Mouse (Mus musculus) hindbrain, embryonic 14.5 days (tissue): Measurements from ENCODE around the gene Gm2974. TPM values are rescaled to one million over a fixed set of nuclear protein-coding genes. Genes with fewer than 3 reads are reported as not detected.
"Not testable (repeated sequence)": the region's sequence is repeated elsewhere in the genome, so short reads cannot be mapped to it uniquely, and the experiment has no call there.

Source experiments
- ATAC-seq: fragments of 200-750 bp; cut with Nextera tagmentation; 2 replicates; pipeline ENCODE4 v1.8.0; 2017; ENCODE audit warnings: moderate number of reproducible peaks, mild to moderate bottlenecking, moderate TSS enrichment, moderate library complexity; ENCODE audit not compliant: low FRiP score
- DNase-seq: peaks from one replicate; pipeline ENCODE4 v3.0.0-alpha.2; 2015; ENCODE audit warnings: low spot score
- H3K27ac ChIP-seq: fragments of 300-500 bp; sonication (generic); 2 replicates; pipeline ENCODE4 v1.5.1; 2014; ENCODE audit warnings: mild to moderate bottlenecking, moderate library complexity
- H3K27me3 ChIP-seq: fragments of 300-500 bp; sonication (generic); 2 replicates; pipeline ENCODE4 v1.6.1; 2014; ENCODE audit warnings: mild to moderate bottlenecking, low read length, mixed read lengths; ENCODE audit not compliant: control insufficient read depth, insufficient read depth
- H3K36me3 ChIP-seq: fragments of 300-500 bp; sonication (generic); replicated peaks from 2 replicates; pipeline ENCODE4 v1.6.1; 2014; ENCODE audit not compliant: control insufficient read depth, insufficient read depth
- H3K4me1 ChIP-seq: fragments of 300-500 bp; sonication (generic); replicated peaks from 2 replicates; pipeline ENCODE4 v1.6.1; 2014; ENCODE audit warnings: antibody characterized with exemption, low read length, mixed read lengths; ENCODE audit not compliant: control insufficient read depth, insufficient read depth
- H3K4me2 ChIP-seq: fragments of 300-500 bp; sonication (generic); replicated peaks from 2 replicates; pipeline ENCODE4 v1.6.1; 2014; ENCODE audit warnings: mild to moderate bottlenecking, moderate library complexity
- H3K4me3 ChIP-seq: fragments of 300-500 bp; sonication (generic); replicated peaks from 2 replicates; pipeline ENCODE4 v1.5.1; 2014; ENCODE audit warnings: mild to moderate bottlenecking, low read length
- H3K9ac ChIP-seq: fragments of 300-500 bp; sonication (generic); 2 replicates; pipeline ENCODE4 v1.6.1; 2014
- H3K9me3 ChIP-seq: fragments of 300-500 bp; sonication (generic); 2 replicates; pipeline ENCODE4 v1.6.1; 2016; ENCODE audit warnings: low read length; ENCODE audit not compliant: control insufficient read depth
- WGBS: fragments of 180-500 bp; shearing (Covaris S2); extraction: QIAGEN DNeasy Blood & Tissue Kit; methylation state at CpG from one replicate; pipeline ENCODE4 v1.1.7; 2014; 5-methylcytosine and 5-hydroxymethylcytosine counted together
- polyA plus RNA-seq: library from polyadenylated mRNA; unstranded; fragments of >200 nt; fragmentation: Nextera tagmentation; extraction: Ambion mirVana; gene quantifications from 2 replicates; pipeline ENCODE4 v1.2.1, GENCODE M21; 2014

Gm2974 gene
- 11.1 and 11.7 TPM in 2 replicates for polyA plus RNA-seq

DNA sequence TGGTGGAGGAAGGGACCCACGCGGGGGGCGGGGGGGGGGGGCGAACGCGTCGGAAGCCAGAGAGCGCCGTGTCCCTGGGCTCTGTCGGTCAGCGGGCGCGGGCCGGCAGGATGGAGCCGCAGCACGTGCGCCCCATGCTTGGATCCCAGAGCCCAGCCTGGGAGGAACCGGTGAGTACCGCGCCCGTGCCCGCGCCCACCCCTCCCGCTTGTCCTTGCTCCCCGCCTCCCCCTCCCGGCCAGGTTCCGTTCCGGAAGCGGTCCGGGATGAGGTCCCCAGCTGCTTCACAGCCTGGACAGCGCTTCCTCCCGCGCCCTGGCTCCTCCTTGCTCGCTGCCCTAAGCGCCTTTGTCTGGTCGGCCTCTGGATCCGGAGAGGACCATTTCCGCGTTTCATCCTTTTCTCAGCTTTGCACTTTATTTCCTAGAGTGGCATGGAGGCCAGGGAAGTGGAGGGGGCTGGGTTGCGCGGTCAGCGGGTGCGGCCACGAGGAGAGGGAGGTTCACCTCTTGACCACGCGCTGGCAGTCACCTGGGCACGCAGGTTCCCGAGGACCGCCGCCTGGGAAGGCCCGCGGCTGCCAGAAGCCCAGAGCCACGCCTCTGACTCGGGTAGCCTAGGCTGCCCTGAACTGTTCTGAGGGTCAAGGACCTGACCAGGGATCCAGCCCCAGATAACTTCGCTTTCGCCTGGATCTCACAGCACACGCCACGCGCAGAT lies at the start of gene Gm2974:
Gm2974 (plus strand) TSS at position 86 of the 720 bp plus-strand sequence.
- WGBS, result 17% methylated on average over 50 of the region's 59 CpGs
- not testable (repeated sequence) for H3K9me3 ChIP-seq, H3K4me1 ChIP-seq, H3K27me3 ChIP-seq, H3K36me3 ChIP-seq, ATAC-seq
- Histone ChIP-seq H3K4me2 (peak within 1 kb of the TSS; percentile 65), H3K27ac (0 out of 2 replicates have a peak within 1 kb of the TSS, but pooled peaks have one; percentile 14), H3K9ac (peak within 1 kb of the TSS; percentile 60), H3K4me3 (peak within 1 kb of the TSS; percentile 36)
- peak; percentile 15 for DNase-seq

- WGBS, result 90% methylated on average over 4 of the region's 4 CpGs
- H3K4me3 ChIP-seq, H3K27me3 ChIP-seq, H3K4me2 ChIP-seq, DNase-seq, ATAC-seq, H3K27ac ChIP-seq, H3K36me3 ChIP-seq, H3K4me1 ChIP-seq, H3K9ac ChIP-seq, H3K9me3 ChIP-seq: not testable (repeated sequence)
Measured at GRCm38 (mm10) chr14:4141646-4142045, 40.7 kb upstream of the Gm2974 start.

- H3K4me2 ChIP-seq, H3K4me3 ChIP-seq, H3K9ac ChIP-seq, DNase-seq, ATAC-seq, H3K4me1 ChIP-seq, H3K36me3 ChIP-seq, H3K27me3 ChIP-seq, H3K9me3 ChIP-seq, H3K27ac ChIP-seq: not testable (repeated sequence)
- no CpG with 5 or more reads among the region's 2 CpGs for WGBS
Measured at GRCm38 (mm10) chr14:4164730-4165129, 17.6 kb upstream of the Gm2974 start, which contains the start of gene Gm3127. Gene Gm3127 (plus strand): TSS chr14:4165030.

GRCm38 (mm10) chr14:4182030-4182429 lies 346 bp upstream of the Gm2974 start:
- not testable (repeated sequence) for ATAC-seq, H3K27me3 ChIP-seq, H3K9me3 ChIP-seq, H3K4me1 ChIP-seq, H3K36me3 ChIP-seq
- Histone ChIP-seq H3K4me3 (peak overlapping the region; percentile 36), H3K4me2 (peak overlapping the region; percentile 65), H3K9ac (peak overlapping the region; percentile 60), H3K27ac (0 out of 2 replicates have a peak overlapping the region, but pooled peaks have one; percentile 14)
- 13% methylated on average over 6 of the region's 14 CpGs for WGBS
- peak; percentile 22 for DNase-seq

- H3K4me3 ChIP-seq, H3K27me3 ChIP-seq, H3K9me3 ChIP-seq, H3K4me1 ChIP-seq, H3K27ac ChIP-seq, H3K36me3 ChIP-seq, H3K9ac ChIP-seq, ATAC-seq, DNase-seq, H3K4me2 ChIP-seq: not testable (repeated sequence)
- WGBS, result 33% methylated on average over 4 of the region's 10 CpGs
Measured at GRCm38 (mm10) chr14:4183375-4183774, 999 bp downstream of the Gm2974 start.

- H3K9ac ChIP-seq, DNase-seq, H3K9me3 ChIP-seq, H3K4me2 ChIP-seq, H3K27me3 ChIP-seq, H3K4me3 ChIP-seq, ATAC-seq, H3K4me1 ChIP-seq, H3K36me3 ChIP-seq, H3K27ac ChIP-seq: not testable (repeated sequence)
- no CpG with 5 or more reads among the region's 2 CpGs for WGBS
Measured at GRCm38 (mm10) chr14:4249331-4249730, 67.0 kb downstream of the Gm2974 start, which contains the start of gene Gm3138. Gene Gm3138 (plus strand): TSS chr14:4249631.

Other genes with a start within 250 kb of the Gm2974 start
- gene Gm3095, start 219.0 kb upstream of the Gm2974 start, polyA plus RNA-seq, result 2.2 TPM in 2 replicates
- not detected in 2 replicates for gene Gm3099, start 184.2 kb upstream of the Gm2974 start, polyA plus RNA-seq
- gene Gm5796, start 158.6 kb upstream of the Gm2974 start, polyA plus RNA-seq, result 4.1 and 4.7 TPM in 2 replicates
- not detected in 2 replicates for gene Gm3115, start 98.5 kb upstream of the Gm2974 start, polyA plus RNA-seq
- gene Gm8108, start 72.0 kb upstream of the Gm2974 start, polyA plus RNA-seq, result 5.2 and 6.4 TPM in 2 replicates
- not detected in 2 replicates for gene Gm3127, start 17.5 kb upstream of the Gm2974 start, polyA plus RNA-seq
- gene Gm3138, start 67.1 kb downstream of the Gm2974 start, polyA plus RNA-seq, result not detected in 2 replicates
- 0.13 TPM in 1 of 2 replicates, not detected in the other for gene Gm3149, start 134.7 kb downstream of the Gm2974 start, polyA plus RNA-seq
- 5.8 and 7.9 TPM in 2 replicates for gene 2610042L04Rik, start 152.2 kb downstream of the Gm2974 start, polyA plus RNA-seq
- gene Gm3159, start 214.9 kb downstream of the Gm2974 start, polyA plus RNA-seq, result not detected in 2 replicates
- gene Gm3164, start 232.9 kb downstream of the Gm2974 start, polyA plus RNA-seq, result 6.2 and 8.1 TPM in 2 replicates
- 0.56 and 1.8 TPM in 2 replicates for gene Gm3173, start 248.4 kb downstream of the Gm2974 start, polyA plus RNA-seq